Mouse (Mus musculus) kidney, adult 2 months (tissue): ENCODE results near the gene Slc31a1.

ENCODE experiments used
- CTCF ChIP-seq: fragments of 200-500 bp; conservative IDR thresholded peaks from 2 replicates; pipeline ENCODE4 v1.5.1; 2011; ENCODE audit warnings: low read depth, mild to moderate bottlenecking, control low read depth, low read length, moderate library complexity, mixed read lengths; ENCODE audit not compliant: insufficient read depth, insufficient read length
- POLR2A ChIP-seq: fragments of 200-500 bp; IDR thresholded peaks from one replicate; pipeline ENCODE4 v1.6.1; 2011; ENCODE audit warnings: low read depth, low read length, control low read depth

DNA sequence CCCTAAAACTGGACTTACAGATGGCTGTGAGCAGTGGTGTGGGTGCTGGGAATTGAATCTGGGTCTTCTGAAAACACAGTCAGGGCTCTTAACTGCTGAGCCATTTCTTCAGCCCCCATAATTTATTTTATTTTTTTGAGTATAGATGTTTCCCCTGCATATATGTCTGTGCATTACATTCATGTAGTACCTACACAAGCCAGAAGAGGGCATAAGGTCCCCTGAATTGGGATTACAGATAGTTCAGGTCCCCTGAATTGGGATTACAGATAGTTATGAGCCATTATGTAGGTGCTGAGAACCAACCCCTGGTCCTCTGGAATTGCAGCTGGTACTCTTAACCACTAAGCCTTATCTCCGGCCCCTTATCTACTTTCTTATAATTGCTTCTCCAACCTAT lies 16.5 kb upstream of the Slc31a1 start:
- no peak for TF ChIP-seq CTCF
- TF ChIP-seq POLR2A = no peak
